Mouse (Mus musculus) spleen, postnatal 14 days (tissue): ENCODE results near the gene Slc4a1.
"Not testable (repeated sequence)": the region's sequence is repeated elsewhere in the genome, so short reads cannot be mapped to it uniquely, and the experiment has no call there.

Experiments used
- DNase-seq, 2 experiments: peaks; one replicate each; pipeline ENCODE4 v3.0.0; 2021 to 2022; ENCODE audit warnings: low spot score in 2 of 2

Gene Slc4a1

GRCm38 (mm10) chr11:102366103-102366502 lies at the start of gene Slc4a1:
TSS of gene Slc4a1 (minus strand) at chr11:102366203.
- DNase-seq = not testable (repeated sequence)

GRCm38 (mm10) chr11:102415034-102415802 lies 49.2 kb upstream of the Slc4a1 start:
- DNase-seq = no peak

GRCm38 (mm10) chr11:102413059-102413458 lies 47.1 kb upstream of the Slc4a1 start:
- peak in 1 of 2 experiments; percentile 3 for DNase-seq

- DNase-seq = peak; percentile 80 to 90
Measured at GRCm38 (mm10) chr11:102411704-102412103, 45.7 kb upstream of the Slc4a1 start.

- DNase-seq = no peak
Measured at GRCm38 (mm10) chr11:102411061-102411460, 45.1 kb upstream of the Slc4a1 start.

GRCm38 (mm10) chr11:102410345-102410744 lies 44.3 kb upstream of the Slc4a1 start:
- DNase-seq = not testable (repeated sequence)

GRCm38 (mm10) chr11:102409795-102410330 lies 43.9 kb upstream of the Slc4a1 start:
- no peak for DNase-seq

GRCm38 (mm10) chr11:102408888-102409794 lies 43.1 kb upstream of the Slc4a1 start:
- DNase-seq = no peak

GRCm38 (mm10) chr11:102408344-102408876 lies 42.4 kb upstream of the Slc4a1 start:
- peak; percentile 91 to 95 for DNase-seq

GRCm38 (mm10) chr11:102407834-102408215 lies 41.8 kb upstream of the Slc4a1 start, which contains the start of gene Slc25a39:
TSS of gene Slc25a39 (minus strand) at chr11:102407946.
- no peak for DNase-seq

GRCm38 (mm10) chr11:102406900-102407833 lies 41.2 kb upstream of the Slc4a1 start:
- DNase-seq = peak; percentile 93 to 96

GRCm38 (mm10) chr11:102406401-102406800 lies 40.4 kb upstream of the Slc4a1 start:
- no peak for DNase-seq

GRCm38 (mm10) chr11:102405544-102406285 lies 39.7 kb upstream of the Slc4a1 start:
- no peak for DNase-seq

GRCm38 (mm10) chr11:102404161-102405010 lies 38.4 kb upstream of the Slc4a1 start:
- no peak for DNase-seq

- no peak for DNase-seq
Measured at GRCm38 (mm10) chr11:102403657-102404056, 37.7 kb upstream of the Slc4a1 start.

- DNase-seq = no peak
Measured at GRCm38 (mm10) chr11:102401898-102402500, 36.0 kb upstream of the Slc4a1 start.

GRCm38 (mm10) chr11:102400513-102401084 lies 34.6 kb upstream of the Slc4a1 start:
- no peak for DNase-seq

- DNase-seq = no peak
Measured at GRCm38 (mm10) chr11:102399610-102400072, 33.6 kb upstream of the Slc4a1 start.
